Mouse (Mus musculus) heart, adult 2 months (tissue): ENCODE results near the gene Acot6.

Source experiments
- CTCF ChIP-seq: fragments of 200-600 bp; IDR thresholded peaks from 2 replicates; pipeline ENCODE4 v1.8.1; 2022; ENCODE audit warnings: antibody characterized with exemption, mild to moderate bottlenecking, moderate library complexity
- EP300 ChIP-seq: fragments of 200-500 bp; IDR thresholded peaks from 2 replicates; pipeline ENCODE4 v1.6.1; 2011; ENCODE audit warnings: low read depth, low read length, control low read depth; ENCODE audit not compliant: insufficient read depth
- POLR2A ChIP-seq: fragments of 200-500 bp; IDR thresholded peaks from 2 replicates; pipeline ENCODE4 v1.6.1; 2011; ENCODE audit warnings: mild to moderate bottlenecking, low read depth, low read length, control low read depth; ENCODE audit not compliant: insufficient read depth

- no peak for TF ChIP-seq CTCF
- no peak for TF ChIP-seq POLR2A
- TF ChIP-seq EP300: no peak
These were observed 36.6 kb upstream of the Acot6 start for GRCm38 (mm10) chr12:84063833-84064232.
